In the genomic region with DNA sequence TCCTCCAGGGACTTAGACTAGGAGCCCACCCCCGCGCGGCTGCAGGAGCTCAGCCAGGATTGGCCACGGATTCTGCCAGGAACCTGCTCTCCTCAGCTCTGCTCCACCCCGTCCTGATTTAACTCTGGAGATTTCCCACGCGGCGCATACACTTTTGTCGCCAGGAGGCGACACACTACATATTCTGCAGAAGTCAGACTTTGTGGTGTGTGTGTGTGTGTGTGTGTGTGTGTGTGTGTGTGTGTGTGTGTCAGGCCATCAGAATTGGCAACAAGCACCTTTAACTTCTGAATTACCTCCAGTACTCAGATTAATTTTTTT, we compare ENCODE assay signal across 8 mouse cellular contexts. TPM values are rescaled to one million over a fixed set of nuclear protein-coding genes. Genes with fewer than 3 reads are reported as not detected.
DNase-seq lines count a peak whose midpoint lies in the region; ATAC-seq lines count a peak whose summit lies in the region.

No protein-coding gene starts in this region.

- H3K4me2 ChIP-seq in embryonic facial prominence, embryonic 15.5 days (replicated peaks): peak overlapping the region; percentile 34; the same call in 1 of the 2 replicates
- peak overlapping the region; percentile 35 for H3K4me2 ChIP-seq in kidney, embryonic 14.5 days (replicated peaks; ENCODE audit: low read depth, low read length)
- H3K4me2 ChIP-seq in limb, embryonic 15.5 days: peak overlapping the region; percentile 32; the same call in 1 of the 2 replicates
- H3K4me2 ChIP-seq in stomach, embryonic 14.5 days (replicated peaks; ENCODE audit: low read depth, low read length): no peak overlapping the region; the same call in 1 of the 2 replicates

- no peaks in the 10 kb centered on the region for H3K9me3 ChIP-seq in embryonic facial prominence, embryonic 15.5 days (replicated peaks)
- no peaks in the 10 kb centered on the region for H3K9me3 ChIP-seq in kidney, embryonic 14.5 days (ENCODE audit: control insufficient read depth, low read length)
- H3K9me3 ChIP-seq in limb, embryonic 15.5 days: no peaks in the 10 kb centered on the region
- H3K9me3 ChIP-seq in stomach, embryonic 14.5 days (ENCODE audit: control insufficient read depth, low read depth, low read length): no peaks in the 10 kb centered on the region

- H3K4me3 ChIP-seq in embryonic facial prominence, embryonic 15.5 days (replicated peaks): no peak overlapping the region
- no peak overlapping the region for H3K4me3 ChIP-seq in kidney, embryonic 14.5 days (ENCODE audit: low read length)
- H3K4me3 ChIP-seq in limb, embryonic 15.5 days: no peak overlapping the region
- no peak overlapping the region for H3K4me3 ChIP-seq in stomach, embryonic 14.5 days (ENCODE audit: low read depth, low read length)

- peaks cover 13% of the 10 kb centered on the region for H3K4me1 ChIP-seq in embryonic facial prominence, embryonic 15.5 days
- peaks cover 4% of the 10 kb centered on the region; the same call in 1 of the 2 replicates for H3K4me1 ChIP-seq in kidney, embryonic 14.5 days (ENCODE audit: control insufficient read depth, insufficient read depth, low read length)
- peaks cover 6% of the 10 kb centered on the region for H3K4me1 ChIP-seq in limb, embryonic 15.5 days
- H3K4me1 ChIP-seq in stomach, embryonic 14.5 days (ENCODE audit: control insufficient read depth, insufficient read depth, low read length): peaks cover 14% of the 10 kb centered on the region; the same call in 1 of the 2 replicates

- no peaks in the 10 kb centered on the region for H3K36me3 ChIP-seq in embryonic facial prominence, embryonic 15.5 days
- H3K36me3 ChIP-seq in kidney, embryonic 14.5 days (ENCODE audit: control insufficient read depth, insufficient read depth, low read length): no peaks in the 10 kb centered on the region
- no peaks in the 10 kb centered on the region for H3K36me3 ChIP-seq in limb, embryonic 15.5 days
- H3K36me3 ChIP-seq in stomach, embryonic 14.5 days (ENCODE audit: control insufficient read depth, insufficient read depth, low read length): no peaks in the 10 kb centered on the region

- peak; percentile 40; the same call in 1 of the 2 replicates for ATAC-seq in embryonic facial prominence, embryonic 15.5 days (ENCODE audit: insufficient number of reproducible peaks, low FRiP score, low TSS enrichment, low read depth)
- ATAC-seq in kidney, embryonic 14.5 days (ENCODE audit: low FRiP score, low TSS enrichment): peak; percentile 77
- ATAC-seq in limb, embryonic 15.5 days (ENCODE audit: insufficient number of reproducible peaks, low FRiP score, low TSS enrichment, low read depth): 0 out of 2 replicates have a peak, but pooled peaks have one; percentile 25
- ATAC-seq in monocyte, adult 5-6 weeks (replicated peaks; ENCODE audit: insufficient number of reproducible peaks, low FRiP score, low TSS enrichment, poor library complexity, severe bottlenecking): 0 out of 2 replicates have a peak, but pooled peaks have one; percentile 40
- ATAC-seq in stomach, embryonic 14.5 days (ENCODE audit: insufficient number of reproducible peaks, insufficient read depth, low FRiP score, low read depth): peak; percentile 42; the same call in 1 of the 2 replicates

- DNase-seq in 3134 (ENCODE audit: extremely low read depth, insufficient read length, low spot score): peak; percentile 81
- peak; percentile 72 for DNase-seq in adrenal gland, postnatal 25 days
- peak; percentile 63 to 76 for DNase-seq in heart, adult 9 months (ENCODE audit: low spot score in 2 of 2)

- no peak overlapping the region for H3K27ac ChIP-seq in embryonic facial prominence, embryonic 15.5 days (replicated peaks)
- H3K27ac ChIP-seq in kidney, embryonic 14.5 days (ENCODE audit: low read depth, low read length): peak overlapping the region; percentile 12; the same call in 1 of the 2 replicates
- H3K27ac ChIP-seq in limb, embryonic 15.5 days: no peak overlapping the region
- no peak overlapping the region for H3K27ac ChIP-seq in stomach, embryonic 14.5 days (ENCODE audit: low read length)

- no peak overlapping the region for H3K9ac ChIP-seq in embryonic facial prominence, embryonic 15.5 days
- no peak overlapping the region for H3K9ac ChIP-seq in kidney, embryonic 14.5 days (ENCODE audit: low read depth, low read length)
- H3K9ac ChIP-seq in limb, embryonic 15.5 days: no peak overlapping the region
- no peak overlapping the region for H3K9ac ChIP-seq in stomach, embryonic 14.5 days (replicated peaks; ENCODE audit: low read depth, low read length)

- H3K27me3 ChIP-seq in embryonic facial prominence, embryonic 15.5 days: no peaks in the 10 kb centered on the region
- no peaks in the 10 kb centered on the region for H3K27me3 ChIP-seq in kidney, embryonic 14.5 days (ENCODE audit: control insufficient read depth, insufficient read depth, low read length)
- no peaks in the 10 kb centered on the region for H3K27me3 ChIP-seq in limb, embryonic 15.5 days
- H3K27me3 ChIP-seq in stomach, embryonic 14.5 days (ENCODE audit: control insufficient read depth, insufficient read depth, low read length): no peaks in the 10 kb centered on the region

- under 1% methylated on average over 10 of the region's 10 CpGs for WGBS in embryonic facial prominence, embryonic 15.5 days
- under 1% methylated on average over 10 of the region's 10 CpGs for WGBS in kidney, embryonic 14.5 days
- WGBS in limb, embryonic 15.5 days: under 1% methylated on average over 10 of the region's 10 CpGs
- WGBS in stomach, embryonic 14.5 days: 2% methylated on average over 10 of the region's 10 CpGs

RNA-seq across cellular contexts. Expression of a gene that starts 10.0 kb away (rescaled TPM):
- total RNA-seq in adrenal gland, postnatal 25 days (2021): 1.1 and 1.5 TPM in 2 replicates
- 2.0 and 3.1 TPM in 2 replicates for polyA plus RNA-seq in embryonic facial prominence, embryonic 15.5 days (2015; fragmentation: Nextera tagmentation; extraction: Ambion mirVana)
- 3.2 and 4.1 TPM in 2 replicates for polyA plus RNA-seq in kidney, embryonic 14.5 days (2014; fragmentation: Nextera tagmentation; extraction: Ambion mirVana)
- polyA plus RNA-seq in limb, embryonic 15.5 days (2015; fragmentation: Nextera tagmentation; extraction: Ambion mirVana): 2.7 and 3.2 TPM in 2 replicates
- total RNA-seq in monocyte, adult 5-6 weeks (2017): 2.7 to 7.1 TPM (median 4.3 TPM) in 3 replicates
- polyA plus RNA-seq in stomach, embryonic 14.5 days (2014; fragmentation: Nextera tagmentation; extraction: Ambion mirVana): 2.3 and 3.3 TPM in 2 replicates

RNA-seq across cellular contexts. Expression of a gene that starts 23.2 kb away (rescaled TPM):
- total RNA-seq in adrenal gland, postnatal 25 days (2021): 287 and 343 TPM in 2 replicates
- 1,283 and 1,429 TPM in 2 replicates for polyA plus RNA-seq in embryonic facial prominence, embryonic 15.5 days (2015; fragmentation: Nextera tagmentation; extraction: Ambion mirVana)
- 2,350 and 2,543 TPM in 2 replicates for polyA plus RNA-seq in kidney, embryonic 14.5 days (2014; fragmentation: Nextera tagmentation; extraction: Ambion mirVana)
- polyA plus RNA-seq in limb, embryonic 15.5 days (2015; fragmentation: Nextera tagmentation; extraction: Ambion mirVana): 1,299 and 1,540 TPM in 2 replicates
- 37.4 to 54.1 TPM (median 41.4 TPM) in 3 replicates for total RNA-seq in monocyte, adult 5-6 weeks (2017)
- 1,950 and 2,198 TPM in 2 replicates for polyA plus RNA-seq in stomach, embryonic 14.5 days (2014; fragmentation: Nextera tagmentation; extraction: Ambion mirVana)

RNA-seq across cellular contexts. Expression of a gene that starts 38.2 kb away (rescaled TPM):
- total RNA-seq in adrenal gland, postnatal 25 days (2021): 84.7 and 85.0 TPM in 2 replicates
- polyA plus RNA-seq in embryonic facial prominence, embryonic 15.5 days (2015; fragmentation: Nextera tagmentation; extraction: Ambion mirVana): 187 and 192 TPM in 2 replicates
- 176 and 238 TPM in 2 replicates for polyA plus RNA-seq in kidney, embryonic 14.5 days (2014; fragmentation: Nextera tagmentation; extraction: Ambion mirVana)
- polyA plus RNA-seq in limb, embryonic 15.5 days (2015; fragmentation: Nextera tagmentation; extraction: Ambion mirVana): 185 and 188 TPM in 2 replicates
- 16.2 to 31.0 TPM (median 19.4 TPM) in 3 replicates for total RNA-seq in monocyte, adult 5-6 weeks (2017)
- polyA plus RNA-seq in stomach, embryonic 14.5 days (2014; fragmentation: Nextera tagmentation; extraction: Ambion mirVana): 182 and 197 TPM in 2 replicates

RNA-seq across cellular contexts. Expression of a gene that starts 46.0 kb away (rescaled TPM):
- total RNA-seq in adrenal gland, postnatal 25 days (2021): 34.2 and 41.5 TPM in 2 replicates
- 9.0 and 11.0 TPM in 2 replicates for polyA plus RNA-seq in embryonic facial prominence, embryonic 15.5 days (2015; fragmentation: Nextera tagmentation; extraction: Ambion mirVana)
- 28.2 and 29.1 TPM in 2 replicates for polyA plus RNA-seq in kidney, embryonic 14.5 days (2014; fragmentation: Nextera tagmentation; extraction: Ambion mirVana)
- 11.3 and 14.5 TPM in 2 replicates for polyA plus RNA-seq in limb, embryonic 15.5 days (2015; fragmentation: Nextera tagmentation; extraction: Ambion mirVana)
- total RNA-seq in monocyte, adult 5-6 weeks (2017): 9.0 to 12.5 TPM (median 10.7 TPM) in 3 replicates
- polyA plus RNA-seq in stomach, embryonic 14.5 days (2014; fragmentation: Nextera tagmentation; extraction: Ambion mirVana): 43.5 and 47.4 TPM in 2 replicates

RNA-seq across cellular contexts. Expression of a gene that starts 49.7 kb away (rescaled TPM):
- 787 and 1,051 TPM in 2 replicates for total RNA-seq in adrenal gland, postnatal 25 days (2021)
- polyA plus RNA-seq in embryonic facial prominence, embryonic 15.5 days (2015; fragmentation: Nextera tagmentation; extraction: Ambion mirVana): 29.7 and 33.4 TPM in 2 replicates
- 94.4 and 99.4 TPM in 2 replicates for polyA plus RNA-seq in kidney, embryonic 14.5 days (2014; fragmentation: Nextera tagmentation; extraction: Ambion mirVana)
- 17.5 and 31.0 TPM in 2 replicates for polyA plus RNA-seq in limb, embryonic 15.5 days (2015; fragmentation: Nextera tagmentation; extraction: Ambion mirVana)
- 1.4 to 5.9 TPM (median 5.8 TPM) in 3 replicates for total RNA-seq in monocyte, adult 5-6 weeks (2017)
- 40.3 and 47.6 TPM in 2 replicates for polyA plus RNA-seq in stomach, embryonic 14.5 days (2014; fragmentation: Nextera tagmentation; extraction: Ambion mirVana)

Comparison
In these comparisons a context has a peak if more than half of its experiments do, and no peak if none do; other contexts are left out.
1. ATAC-seq: peak in every context shown above with its lines; median percentile 77 in kidney, embryonic 14.5 days; 42 in stomach, embryonic 14.5 days; 40 in embryonic facial prominence, embryonic 15.5 days; 40 in monocyte, adult 5-6 weeks; 25 in limb, embryonic 15.5 days.